Mouse (Mus musculus) ovary, postnatal 10 days (tissue): ENCODE results near the gene Lypd4.
A peak's percentile ranks its signal among the peaks of the same experiment; 100 is the strongest.
"Not testable (repeated sequence)": the region's sequence is repeated elsewhere in the genome, so short reads cannot be mapped to it uniquely, and the experiment has no call there.

Source experiments
- DNase-seq: peaks from one replicate; pipeline ENCODE4 v3.0.0; 2022; ENCODE audit warnings: low spot score

Gene Lypd4

GRCm38 (mm10) chr7:24846576-24846975, 23.2 kb downstream of the Lypd4 start:
- not testable (repeated sequence) for DNase-seq

DNA sequence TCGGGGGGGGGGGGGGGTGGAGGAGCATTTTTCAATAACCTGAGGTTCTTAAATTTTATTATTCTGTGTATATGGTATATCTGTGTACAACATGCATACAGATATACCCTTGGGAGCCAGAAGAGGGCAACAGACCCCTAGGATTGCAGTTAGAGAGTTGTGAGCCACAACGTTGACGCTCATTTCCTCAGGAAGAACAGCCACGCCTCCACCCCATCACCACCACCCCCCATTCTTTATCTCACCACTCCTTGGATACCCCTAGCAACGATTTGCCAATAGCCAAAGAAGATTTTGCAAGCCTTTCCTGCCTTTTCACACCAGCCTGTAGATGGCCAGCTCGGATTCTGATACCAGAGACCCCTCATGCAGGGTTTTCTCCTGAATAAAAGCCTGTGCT, 24.0 kb downstream of the Lypd4 start:
- DNase-seq, result no peak

- no peak for DNase-seq
These were observed 24.6 kb downstream of the Lypd4 start for GRCm38 (mm10) chr7:24845181-24845580.

GRCm38 (mm10) chr7:24844144-24844543, 25.6 kb downstream of the Lypd4 start:
- DNase-seq, result no peak

DNA sequence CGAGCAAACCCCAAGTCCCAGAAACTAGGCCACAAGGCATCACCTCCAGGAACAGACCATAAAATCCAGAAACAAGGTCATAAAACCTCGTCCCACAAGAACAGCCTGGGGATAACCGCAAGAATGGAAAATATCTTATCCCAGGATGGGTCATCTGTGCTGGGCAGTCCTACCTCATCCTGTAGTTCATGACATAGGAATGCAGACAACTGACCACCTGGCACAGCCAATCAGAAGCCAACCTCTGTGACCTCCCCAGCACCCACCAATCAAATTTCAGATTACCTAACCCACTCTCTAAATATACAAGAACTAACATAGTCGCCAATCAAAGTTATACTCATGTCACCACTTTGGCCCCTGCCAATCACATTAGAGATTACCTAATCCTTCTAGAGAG, 28.7 kb downstream of the Lypd4 start:
- DNase-seq, result no peak

GRCm38 (mm10) chr7:24840331-24840730, 29.4 kb downstream of the Lypd4 start:
- DNase-seq, result no peak

DNA sequence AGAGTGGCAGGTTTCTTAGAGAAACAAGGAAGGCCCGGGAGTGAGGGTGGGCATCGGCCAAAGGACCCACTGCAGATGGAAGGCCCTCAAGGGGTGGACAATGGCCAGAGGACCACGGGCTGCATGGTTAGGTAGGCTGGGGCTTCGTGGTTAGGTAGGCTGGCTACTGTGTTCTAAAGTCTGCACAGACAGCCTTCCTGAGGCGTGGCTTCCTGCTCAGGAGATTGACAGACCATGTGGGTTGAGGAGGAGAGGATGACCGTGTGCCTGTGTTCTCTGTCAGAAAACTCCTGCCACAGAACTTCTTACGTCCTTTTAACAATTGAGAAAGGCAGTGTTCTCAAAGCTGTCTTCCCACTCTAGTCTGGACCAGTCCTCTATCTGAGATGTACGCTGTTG, 30.3 kb downstream of the Lypd4 start:
- DNase-seq, result no peak

GRCm38 (mm10) chr7:24838732-24839409, 30.9 kb downstream of the Lypd4 start:
- DNase-seq, result not testable (repeated sequence)

GRCm38 (mm10) chr7:24827181-24827580, 42.6 kb downstream of the Lypd4 start:
- no peak for DNase-seq

GRCm38 (mm10) chr7:24824452-24824851, 45.3 kb downstream of the Lypd4 start:
- no peak for DNase-seq

DNA sequence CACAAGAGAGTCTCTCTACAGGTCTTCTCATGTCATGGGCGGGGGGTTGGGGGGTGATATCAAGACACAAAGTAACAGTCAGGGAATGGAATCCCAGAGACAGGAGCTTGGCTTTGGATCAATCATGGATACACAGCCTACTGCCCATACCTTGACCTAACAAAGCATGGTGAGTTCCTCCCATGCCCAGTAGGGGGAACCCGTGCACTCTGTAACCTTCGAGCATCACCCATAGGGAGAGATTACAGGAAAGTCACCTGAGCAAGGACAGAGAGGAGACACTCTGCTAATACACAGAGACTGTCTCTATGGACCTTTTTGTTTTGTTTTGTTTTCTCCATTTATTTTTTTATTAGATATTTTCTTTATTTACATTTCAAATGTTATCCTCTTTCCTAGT, 52.2 kb downstream of the Lypd4 start:
- peak; percentile 49 for DNase-seq
